Mouse (Mus musculus) thymus, adult 18-20 months (tissue): ENCODE data around the gene Flt4.

Experiments
- DNase-seq, 2 experiments: peaks; one replicate each; pipeline ENCODE4 v3.0.0; 2022; ENCODE audit warnings: mixed read lengths in 2 of 2

The Flt4 gene

DNA sequence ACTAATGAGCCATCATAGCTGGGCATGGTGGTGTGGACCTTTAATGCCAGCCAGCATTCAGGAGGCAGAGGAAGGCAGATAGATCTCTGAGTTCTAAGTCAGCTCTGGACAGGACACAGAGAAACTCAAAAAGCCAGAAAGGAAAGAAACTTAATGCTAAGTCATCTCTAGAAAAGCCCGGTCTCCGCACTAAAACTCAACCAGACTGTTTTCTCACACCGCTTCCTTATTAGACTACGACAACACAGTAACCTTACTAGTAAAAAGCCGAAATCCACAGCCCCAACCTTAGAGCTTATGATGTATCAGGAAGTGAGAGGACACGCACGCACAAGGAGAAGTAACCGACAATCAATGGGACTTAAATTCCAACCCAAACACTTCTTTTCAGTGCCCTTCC is 93.0 kb downstream of the Flt4 start:
- DNase-seq, result no peak
